Mouse (Mus musculus) hindbrain, embryonic 10.5 days (tissue): ENCODE results near the gene Sfi1. TPM values are rescaled to one million over a fixed set of nuclear protein-coding genes. Genes with fewer than 3 reads are reported as not detected.
A peak's percentile ranks its signal among the peaks of the same experiment; 100 is the strongest.
"Not testable (repeated sequence)": the region's sequence is repeated elsewhere in the genome, so short reads cannot be mapped to it uniquely, and the experiment has no call there.

ENCODE experiments used
- DNase-seq: peaks from one replicate; pipeline ENCODE4 v3.0.0-alpha.2; 2017; ENCODE audit warnings: low spot score
- H3K27ac ChIP-seq: fragments of 300-500 bp; sonication (generic); 2 replicates; pipeline ENCODE4 v1.5.1; 2016; ENCODE audit warnings: mild to moderate bottlenecking, moderate library complexity
- H3K27me3 ChIP-seq: fragments of 300-500 bp; sonication (generic); 2 replicates; pipeline ENCODE4 v1.6.1; 2016; ENCODE audit warnings: mild to moderate bottlenecking; ENCODE audit not compliant: poor library complexity, insufficient read depth, severe bottlenecking
- H3K36me3 ChIP-seq: fragments of 300-500 bp; sonication (generic); 2 replicates; pipeline ENCODE4 v1.6.1; 2016; ENCODE audit warnings: mild to moderate bottlenecking, moderate library complexity
- H3K4me1 ChIP-seq: fragments of 300-500 bp; sonication (generic); replicated peaks from 2 replicates; pipeline ENCODE4 v1.6.1; 2016; ENCODE audit warnings: mild to moderate bottlenecking
- H3K4me3 ChIP-seq: fragments of 300-500 bp; sonication (generic); 2 replicates; pipeline ENCODE4 v1.5.1; 2016; ENCODE audit warnings: mild to moderate bottlenecking, moderate library complexity
- H3K9me3 ChIP-seq: fragments of 300-500 bp; sonication (generic); 2 replicates; pipeline ENCODE4 v1.6.1; 2016; ENCODE audit warnings: mild to moderate bottlenecking, moderate library complexity
- whole genome bisulfite sequencing: fragments of 180-500 bp; shearing (Covaris S2); methylation state at CpG from one replicate; pipeline ENCODE4 v1.1.7; 2016; 5-methylcytosine and 5-hydroxymethylcytosine counted together
- polyA plus RNA-seq: library from polyadenylated mRNA; unstranded; fragments of >200 nt; fragmentation: Nextera tagmentation; extraction: Ambion mirVana; gene quantifications from 2 replicates; pipeline ENCODE4 v1.2.1, GENCODE M21; 2016

Sfi1 gene
- polyA plus RNA-seq, 1 experiment from 2014 or later: 12.7 TPM

GRCm38 (mm10) chr11:3103619-3104164 is 89.6 kb downstream of the Sfi1 start:
- Histone ChIP-seq H3K27ac (no peak overlapping the region), H3K9me3 (peaks cover 83% of the 10 kb centered on the region), H3K36me3 (no peaks in the 10 kb centered on the region), H3K27me3 (no peaks in the 10 kb centered on the region), H3K4me3 (no peak overlapping the region), H3K4me1 (no peaks in the 10 kb centered on the region)
- WGBS: 66% methylated on average over 7 of the region's 7 CpGs
- DNase-seq: no peak

- H3K9me3 ChIP-seq: peaks cover 73% of the 10 kb centered on the region
- H3K36me3 ChIP-seq, H3K4me3 ChIP-seq, DNase-seq, H3K4me1 ChIP-seq, H3K27me3 ChIP-seq, H3K27ac ChIP-seq: not testable (repeated sequence)
- 70% methylated on average over 7 of the region's 7 CpGs for WGBS
Observed at GRCm38 (mm10) chr11:3102626-3103025, 90.6 kb downstream of the Sfi1 start.

- no peaks in the 10 kb centered on the region for H3K27me3 ChIP-seq
- peaks cover 67% of the 10 kb centered on the region for H3K9me3 ChIP-seq
- WGBS: 70% methylated on average over 10 of the region's 10 CpGs
- DNase-seq: no peak
- no peaks in the 10 kb centered on the region for H3K4me1 ChIP-seq
- H3K4me3 ChIP-seq: no peak overlapping the region
- H3K36me3 ChIP-seq: no peaks in the 10 kb centered on the region
- H3K27ac ChIP-seq: no peak overlapping the region
Observed at GRCm38 (mm10) chr11:3101875-3102494, 91.3 kb downstream of the Sfi1 start.

GRCm38 (mm10) chr11:3101072-3101874 is 92.0 kb downstream of the Sfi1 start:
- Histone ChIP-seq H3K4me3 (no peak overlapping the region), H3K27ac (no peak overlapping the region), H3K9me3 (peaks cover 60% of the 10 kb centered on the region), H3K27me3 (no peaks in the 10 kb centered on the region), H3K4me1 (no peaks in the 10 kb centered on the region), H3K36me3 (no peaks in the 10 kb centered on the region)
- WGBS: 76% methylated on average over 25 of the region's 25 CpGs
- DNase-seq: peak; percentile 8

GRCm38 (mm10) chr11:3100066-3100645 is 93.1 kb downstream of the Sfi1 start:
- H3K4me1 ChIP-seq, H3K4me3 ChIP-seq, H3K27me3 ChIP-seq, H3K36me3 ChIP-seq, H3K27ac ChIP-seq: not testable (repeated sequence)
- DNase-seq: peak; percentile 35
- peaks cover 48% of the 10 kb centered on the region for H3K9me3 ChIP-seq
- WGBS: 76% methylated on average over 12 of the region's 12 CpGs

Other genes starting within 250 kb of the Sfi1 start
- 48.4 and 58.1 TPM in 2 replicates for gene Eif4enif1, start 8.9 kb upstream of the Sfi1 start, polyA plus RNA-seq
- 317 and 322 TPM in 2 replicates for gene Drg1, start 73.0 kb upstream of the Sfi1 start, polyA plus RNA-seq
- 106 and 116 TPM in 2 replicates for gene Patz1, start 95.4 kb upstream of the Sfi1 start, polyA plus RNA-seq
- gene Pik3ip1, start 136.9 kb upstream of the Sfi1 start, polyA plus RNA-seq: 9.3 and 9.4 TPM in 2 replicates
- gene Limk2, start 215.7 kb upstream of the Sfi1 start, polyA plus RNA-seq: 62.0 and 82.2 TPM in 2 replicates